Mouse (Mus musculus): ENCODE results near the gene Fau. TPM values are rescaled to one million over a fixed set of nuclear protein-coding genes. Genes with fewer than 3 reads are reported as not detected.
A peak's percentile ranks its signal among the peaks of the same experiment; 100 is the strongest.

Gene Fau
- polyA plus RNA-seq (2021; fragmentation: Nextera tagmentation) = 3,358 and 3,673 TPM in 2 replicates
- long read RNA-seq, experiment 1, transcript Fau-201 (5 exons, 508 nt) = minor isoform, 133 of 852 reads
- long read RNA-seq, experiment 1, transcript Fau-207 (4 exons, 744 nt) = minor isoform, 21 of 852 reads
- long read RNA-seq, experiment 1, transcript Fau-202 (5 exons, 613 nt) = major isoform, 666 of 852 reads
- long read RNA-seq, experiment 1, partial matches to known transcripts = 14 of 852 reads
- long read RNA-seq, experiment 1, other reads (novel, unspliced or antisense) = 14 of 852 reads
- long read RNA-seq, experiment 2, transcript Fau-202 (5 exons, 613 nt) = major isoform, 28 of 38 reads
- long read RNA-seq, experiment 2, transcript Fau-201 (5 exons, 508 nt) = minor isoform, 8 of 38 reads
- long read RNA-seq, experiment 2, partial matches to known transcripts = 0 of 38 reads
- long read RNA-seq, experiment 2, other reads (novel, unspliced or antisense) = 2 of 38 reads

GRCm38 (mm10) chr19:6057313-6058096 lies at the start of gene Fau, which contains the start of gene Mrpl49:
Fau (plus strand) TSS chr19:6057844.
Mrpl49 (minus strand) TSS chr19:6057785.

GRCm38 (mm10) chr19:6015511-6016315 lies 41.9 kb upstream of the Fau start, which contains the start of gene Capn1:
Capn1 (minus strand) TSS chr19:6015897.

DNA sequence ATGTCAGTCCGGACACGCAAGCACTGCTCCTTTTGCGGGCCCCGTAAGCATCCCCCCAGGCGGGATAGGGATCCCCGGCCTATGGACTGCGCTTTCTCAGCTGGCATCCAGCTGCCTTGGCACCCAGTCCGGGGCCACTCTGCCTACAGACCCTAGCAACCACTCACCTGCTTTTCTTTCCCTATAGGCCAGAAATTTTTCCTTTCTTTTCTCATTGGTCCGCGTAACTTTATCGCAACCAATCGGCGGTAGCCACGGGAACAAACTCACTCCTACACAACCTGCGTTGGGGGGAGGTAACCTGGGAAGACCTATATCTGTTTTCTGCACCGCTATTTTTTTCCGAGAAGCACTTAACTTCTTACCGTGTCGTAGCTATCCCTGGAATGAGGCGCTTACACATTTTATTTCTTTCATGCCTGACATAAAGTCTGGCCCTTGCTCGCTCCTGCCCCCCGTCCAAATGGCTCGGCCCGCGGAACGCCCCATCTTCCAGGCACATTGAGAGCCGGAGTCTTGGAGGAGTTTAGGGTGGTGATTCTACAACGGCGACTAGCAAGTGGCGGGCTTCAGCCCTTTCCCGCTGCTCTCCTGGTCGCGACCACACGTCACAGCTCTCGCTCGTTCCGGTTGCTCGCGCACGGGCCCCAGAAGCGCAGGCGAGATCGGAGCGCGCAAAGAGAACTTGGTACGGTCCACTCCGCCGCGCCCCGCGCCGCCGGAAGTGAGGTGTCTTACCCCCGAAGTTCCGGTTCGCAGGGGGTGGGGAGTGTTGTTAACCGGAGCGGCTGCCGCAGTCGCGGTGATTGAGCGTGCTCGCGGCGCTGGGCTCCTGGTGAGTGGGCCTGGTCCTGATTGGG lies 11.1 kb upstream of the Fau start, which contains the start of gene Syvn1:
TSS of gene Syvn1 (plus strand) at position 283 of the 860 bp plus-strand sequence.

GRCm38 (mm10) chr19:6061021-6061533 lies 3.4 kb downstream of the Fau start, which contains the start of gene Znhit2:
Znhit2 (plus strand) TSS chr19:6061192.

GRCm38 (mm10) chr19:6067724-6068415 lies 10.2 kb downstream of the Fau start, which contains the start of gene Tm7sf2:
Tm7sf2 (minus strand) TSS chr19:6068373.

DNA sequence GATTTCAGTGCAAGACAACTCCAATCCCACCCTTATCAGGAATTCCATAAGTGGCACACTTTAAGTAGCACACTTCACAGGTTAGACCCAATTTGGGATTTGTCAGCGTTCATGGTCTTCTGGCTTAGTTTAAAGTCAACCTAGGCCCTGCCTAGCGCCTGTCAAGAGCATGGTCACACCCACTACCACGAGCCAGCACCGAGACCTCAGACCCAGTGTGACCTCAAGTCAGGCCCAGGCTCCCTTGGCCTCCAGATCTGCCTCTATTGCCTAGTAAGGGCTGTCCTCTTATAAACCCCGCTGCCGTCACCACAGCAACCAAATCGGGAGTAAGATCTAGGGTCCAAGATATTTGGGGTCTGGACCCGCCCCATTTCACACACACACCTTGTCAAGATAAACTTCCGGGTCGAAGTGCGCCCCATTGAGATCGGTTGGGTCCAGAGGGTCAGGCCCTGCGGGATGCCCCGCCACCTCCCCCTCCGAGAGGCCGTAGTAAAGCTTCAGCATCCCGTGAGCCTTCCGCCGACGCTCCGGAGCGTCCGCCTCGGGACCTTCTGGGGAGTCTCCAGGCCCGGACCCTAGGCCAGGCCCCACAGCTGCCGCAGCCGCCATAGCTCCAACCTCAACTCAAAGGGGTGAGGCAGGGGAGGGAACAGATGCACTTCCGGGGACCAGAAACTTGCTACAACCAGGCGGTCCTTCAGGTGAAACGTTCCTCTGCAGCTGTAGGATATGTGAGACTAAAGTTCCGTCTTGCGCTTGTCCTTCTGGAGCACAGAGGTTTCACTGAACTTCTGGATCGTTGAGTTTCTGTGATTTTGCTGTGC lies 19.1 kb downstream of the Fau start, which contains the start of gene Vps51:
TSS of gene Vps51 (minus strand) at position 668 of the 830 bp plus-strand sequence.

DNA sequence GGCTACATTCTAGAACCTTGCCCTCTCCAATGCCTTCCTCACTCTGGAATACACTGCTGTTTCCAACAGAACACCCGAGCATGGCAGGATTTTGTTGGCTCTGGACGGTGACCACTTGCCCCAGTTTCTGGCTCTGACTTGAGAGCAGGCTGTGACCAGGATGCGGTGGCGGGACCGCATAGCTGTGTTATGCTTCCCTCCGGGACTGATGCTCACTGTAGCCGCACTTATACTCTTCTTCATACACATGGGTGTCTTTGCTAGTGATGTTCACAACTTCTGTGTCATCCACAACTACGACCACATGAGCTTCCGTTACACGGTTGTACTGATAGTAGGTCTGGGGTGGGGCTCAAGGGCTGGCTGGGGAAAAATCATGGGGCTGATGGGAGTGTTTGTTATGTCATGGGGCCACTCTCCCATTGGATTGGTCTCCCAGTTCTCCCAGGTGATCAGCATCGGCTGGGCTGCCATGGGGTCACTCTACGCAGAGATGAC lies 22.4 kb downstream of the Fau start, which contains the start of gene Tmem262:
TSS of gene Tmem262 (plus strand) at position 51 of the 498 bp plus-strand sequence.

GRCm38 (mm10) chr19:6082156-6082555 lies 24.5 kb downstream of the Fau start, which contains the start of gene Gm28374:
Gm28374 (minus strand) TSS chr19:6082256.

DNA sequence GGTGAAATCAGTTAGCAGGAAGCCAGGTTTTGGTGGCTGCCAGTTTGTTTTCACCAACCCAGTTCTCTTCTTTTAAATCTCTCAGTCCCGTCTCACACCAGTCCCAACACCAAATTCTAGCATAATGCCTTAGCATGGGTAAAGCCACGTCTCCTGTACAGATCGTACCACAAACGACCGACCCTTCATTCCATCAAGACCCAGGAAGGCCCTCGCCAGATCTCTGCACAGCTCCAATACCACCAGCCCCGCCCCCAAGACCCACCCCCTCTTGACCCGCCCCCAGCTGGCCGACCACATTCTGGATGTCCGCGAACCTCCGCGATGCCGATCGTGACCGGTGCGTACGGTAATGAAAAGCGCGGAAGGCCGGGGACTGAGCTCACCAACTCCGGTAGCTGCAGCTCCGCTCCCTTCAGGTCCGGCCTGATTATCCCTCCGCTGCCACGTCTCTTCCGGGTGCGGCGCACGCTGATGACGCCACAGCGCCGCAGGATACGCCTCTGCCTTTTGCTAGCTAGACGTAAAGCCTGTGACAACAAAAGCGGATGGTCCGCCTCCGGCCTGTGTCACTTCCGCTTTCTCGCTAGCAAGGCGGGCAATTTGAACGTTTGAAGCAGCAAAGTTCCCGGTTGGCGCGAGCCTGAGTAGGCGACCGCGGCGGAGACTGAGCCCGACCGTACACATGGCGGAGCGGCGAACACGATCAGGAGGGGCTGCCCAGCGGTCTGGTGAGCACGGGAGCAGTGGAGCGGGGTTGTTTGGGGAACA lies 27.0 kb downstream of the Fau start, which contains the start of the genes Zfpl1 and Cdca5:
TSS of gene Zfpl1 (minus strand) at position 479 of the 771 bp plus-strand sequence.
TSS of gene Cdca5 (plus strand) at position 506 of the 771 bp plus-strand sequence.

GRCm38 (mm10) chr19:6094119-6094518 lies 36.5 kb downstream of the Fau start, which contains the start of gene AC131692.1:
AC131692.1 (plus strand) TSS chr19:6094419.

GRCm38 (mm10) chr19:6105586-6105985 lies 47.9 kb downstream of the Fau start, which contains the start of gene Naaladl1:
Naaladl1 (plus strand) TSS chr19:6105782.

Small RNA genes lying within 50 kb of the gene (microRNA-seq; reads per million reads assigned to microRNA genes)
- 6.7 reads per million, percentile 24 among the genes with 10 or more reads in this experiment for gene Mir6988

Other genes with a start within 250 kb of the Fau start
- 14.0 and 15.8 TPM in 2 replicates for gene Frmd8, start 182.6 kb upstream of the Fau start, polyA plus RNA-seq (2021; fragmentation: Nextera tagmentation)
- gene Slc25a45, start 180.0 kb upstream of the Fau start, polyA plus RNA-seq (2021; fragmentation: Nextera tagmentation) = 0.98 and 1.3 TPM in 2 replicates
- 0.85 and 0.88 TPM in 2 replicates for gene Tigd3, start 163.7 kb upstream of the Fau start, polyA plus RNA-seq (2021; fragmentation: Nextera tagmentation)
- gene Dpf2, start 144.8 kb upstream of the Fau start, polyA plus RNA-seq (2021; fragmentation: Nextera tagmentation) = 36.4 and 37.3 TPM in 2 replicates
- gene Cdc42ep2, start 133.0 kb upstream of the Fau start, polyA plus RNA-seq (2021; fragmentation: Nextera tagmentation) = 8.6 and 11.3 TPM in 2 replicates
- gene Pola2, start 93.6 kb upstream of the Fau start, polyA plus RNA-seq (2021; fragmentation: Nextera tagmentation) = 2.8 and 2.9 TPM in 2 replicates
- gene Slc22a20, start 71.7 kb upstream of the Fau start, polyA plus RNA-seq (2021; fragmentation: Nextera tagmentation) = not detected in 2 replicates
- gene Capn1, start 41.9 kb upstream of the Fau start, polyA plus RNA-seq (2021; fragmentation: Nextera tagmentation) = 1.8 and 2.2 TPM in 2 replicates
- gene Syvn1, start 11.3 kb upstream of the Fau start, polyA plus RNA-seq (2021; fragmentation: Nextera tagmentation) = 36.6 and 44.8 TPM in 2 replicates
- gene Mrpl49, start 59 bp upstream of the Fau start, polyA plus RNA-seq (2021; fragmentation: Nextera tagmentation) = 51.5 and 58.6 TPM in 2 replicates
- 85.4 and 98.5 TPM in 2 replicates for gene Znhit2, start 3.3 kb downstream of the Fau start, polyA plus RNA-seq (2021; fragmentation: Nextera tagmentation)
- gene Tm7sf2, start 10.5 kb downstream of the Fau start, polyA plus RNA-seq (2021; fragmentation: Nextera tagmentation) = 14.6 and 16.9 TPM in 2 replicates
- gene Vps51, start 19.4 kb downstream of the Fau start, polyA plus RNA-seq (2021; fragmentation: Nextera tagmentation) = 77.5 and 93.8 TPM in 2 replicates
- gene Tmem262, start 22.2 kb downstream of the Fau start, polyA plus RNA-seq (2021; fragmentation: Nextera tagmentation) = not detected in 2 replicates
- gene Gm28374, start 24.4 kb downstream of the Fau start, polyA plus RNA-seq (2021; fragmentation: Nextera tagmentation) = 0.39 TPM in 1 of 2 replicates, not detected in the other
- 66.0 and 69.1 TPM in 2 replicates for gene Zfpl1, start 27.1 kb downstream of the Fau start, polyA plus RNA-seq (2021; fragmentation: Nextera tagmentation)
- 0.09 and 0.10 TPM in 2 replicates for gene Cdca5, start 27.1 kb downstream of the Fau start, polyA plus RNA-seq (2021; fragmentation: Nextera tagmentation)
- gene AC131692.1, start 36.6 kb downstream of the Fau start, polyA plus RNA-seq (2021; fragmentation: Nextera tagmentation) = not detected in 2 replicates
- 0.09 TPM in 1 of 2 replicates, not detected in the other for gene Naaladl1, start 47.9 kb downstream of the Fau start, polyA plus RNA-seq (2021; fragmentation: Nextera tagmentation)
- 43.5 and 44.1 TPM in 2 replicates for gene Sac3d1, start 60.8 kb downstream of the Fau start, polyA plus RNA-seq (2021; fragmentation: Nextera tagmentation)
- 66.8 and 74.4 TPM in 2 replicates for gene Snx15, start 70.5 kb downstream of the Fau start, polyA plus RNA-seq (2021; fragmentation: Nextera tagmentation)
- gene Batf2, start 83.1 kb downstream of the Fau start, polyA plus RNA-seq (2021; fragmentation: Nextera tagmentation) = 0.24 TPM in 1 of 2 replicates, not detected in the other
- 169 and 184 TPM in 2 replicates for gene Arl2, start 83.7 kb downstream of the Fau start, polyA plus RNA-seq (2021; fragmentation: Nextera tagmentation)
- gene Majin, start 126.5 kb downstream of the Fau start, polyA plus RNA-seq (2021; fragmentation: Nextera tagmentation) = not detected in 2 replicates
- not detected in 2 replicates for gene Gpha2, start 168.5 kb downstream of the Fau start, polyA plus RNA-seq (2021; fragmentation: Nextera tagmentation)
- gene Ppp2r5b, start 178.0 kb downstream of the Fau start, polyA plus RNA-seq (2021; fragmentation: Nextera tagmentation) = 31.7 and 43.9 TPM in 2 replicates
- 6.7 and 6.8 TPM in 2 replicates for gene Atg2a, start 183.8 kb downstream of the Fau start, polyA plus RNA-seq (2021; fragmentation: Nextera tagmentation)
- 37.4 and 45.0 TPM in 2 replicates for gene Ehd1, start 218.9 kb downstream of the Fau start, polyA plus RNA-seq (2021; fragmentation: Nextera tagmentation)
- gene Cdc42bpg, start 248.6 kb downstream of the Fau start, polyA plus RNA-seq (2021; fragmentation: Nextera tagmentation) = 0.09 and 0.10 TPM in 2 replicates